8 mouse cellular contexts compared by ENCODE assay signal in genomic region chr7:80803173-80803872, GRCm38 (mm10). TPM values are rescaled to one million over a fixed set of nuclear protein-coding genes. Genes with fewer than 3 reads are reported as not detected.
A peak's percentile ranks its signal among the peaks of the same experiment; 100 is the strongest.
DNase-seq lines count a peak whose midpoint lies in the region; ATAC-seq lines count a peak whose summit lies in the region.

No protein-coding gene starts in this region.

- DNase-seq in adrenal gland, adult 18-20 months (ENCODE audit: low spot score in 2 of 2): peak; percentile 90 to 91
- peak; percentile 97 for DNase-seq in embryo, embryonic 10 days (ENCODE audit: low spot score)
- DNase-seq in gastrocnemius, adult 8-10 months (ENCODE audit: low spot score in 2 of 2): peak; percentile 89 to 95
- DNase-seq in hindlimb bud, embryonic 11.5 days (ENCODE audit: extremely low spot score, low read depth, low spot score): peak; percentile 84
- peak; percentile 71 to 94 for DNase-seq in left cerebral cortex, adult 8-10 months (ENCODE audit: low spot score in 2 of 2)
- DNase-seq in right cerebral cortex, postnatal 10 days (ENCODE audit: low spot score in 2 of 2): peak; percentile 96 to 97
- DNase-seq in urinary bladder, postnatal 25 days (ENCODE audit: low spot score): peak; percentile 91

- ATAC-seq in megakaryocyte, adult 5-6 weeks (ENCODE audit: poor library complexity, severe bottlenecking): peak; percentile 91

RNA-seq across cellular contexts. Expression of gene Iqgap1, which starts 22.5 kb away (rescaled TPM):
- total RNA-seq in adrenal gland, adult 18-20 months (2021): 10 to 100 TPM; 73.6 to 79.1 TPM
- 10 to 100 TPM in 2 of 4 experiments, 1 to 10 TPM in 2; 6.3 to 12.7 (median 10.6) TPM for total RNA-seq in gastrocnemius, adult 8-10 months (2022)
- 10 to 100 TPM; 18.0 to 29.9 (median 24.9) TPM for total RNA-seq in left cerebral cortex, adult 8-10 months (2022)
- 246 and 291 TPM in 2 replicates for total RNA-seq in megakaryocyte, adult 5-6 weeks (2015)
- total RNA-seq in megakaryocyte, adult 5-6 weeks (2017): 287 and 303 TPM in 2 replicates

RNA-seq across cellular contexts. Expression of gene Zscan2, which starts 57.4 kb away (rescaled TPM):
- 1 to 10 TPM; 4.7 to 5.3 TPM for total RNA-seq in adrenal gland, adult 18-20 months (2021)
- total RNA-seq in gastrocnemius, adult 8-10 months (2022): 1 to 10 TPM; 1.8 to 2.4 (median 2.0) TPM
- 10 to 100 TPM; 11.3 to 16.9 (median 14.0) TPM for total RNA-seq in left cerebral cortex, adult 8-10 months (2022)
- total RNA-seq in megakaryocyte, adult 5-6 weeks (2015): 1.6 and 2.0 TPM in 2 replicates
- 1.5 and 2.9 TPM in 2 replicates for total RNA-seq in megakaryocyte, adult 5-6 weeks (2017)

Comparison
In these comparisons a context has a peak if more than half of its experiments do, and no peak if none do; other contexts are left out.
1. Peak in every context shown above with its lines: DNase-seq and ATAC-seq.